Mouse (Mus musculus) hindbrain, embryonic 11.5 days (tissue): Measurements from ENCODE around the gene Gm21974. TPM values are rescaled to one million over a fixed set of nuclear protein-coding genes. Genes with fewer than 3 reads are reported as not detected.
"Not testable (repeated sequence)": the region's sequence is repeated elsewhere in the genome, so short reads cannot be mapped to it uniquely, and the experiment has no call there.

Experiments used
- ATAC-seq: fragments of 200-750 bp; cut with Nextera tagmentation; 2 replicates; pipeline ENCODE4 v1.8.0; 2017; ENCODE audit warnings: mild to moderate bottlenecking, moderate TSS enrichment, moderate library complexity; ENCODE audit not compliant: low FRiP score
- DNase-seq: peaks from one replicate; pipeline ENCODE4 v3.0.0-alpha.2; 2015; ENCODE audit warnings: low spot score
- H3K27ac ChIP-seq: fragments of 300-500 bp; sonication (generic); 2 replicates; pipeline ENCODE4 v1.5.1; 2014; ENCODE audit warnings: mild to moderate bottlenecking, low read depth, low read length
- H3K27me3 ChIP-seq: fragments of 300-500 bp; sonication (generic); 2 replicates; pipeline ENCODE4 v1.6.1; 2014; ENCODE audit warnings: mild to moderate bottlenecking, low read length, moderate library complexity, mixed read lengths; ENCODE audit not compliant: control insufficient read depth, insufficient read depth
- H3K36me3 ChIP-seq: fragments of 300-500 bp; sonication (generic); 2 replicates; pipeline ENCODE4 v1.6.1; 2014; ENCODE audit warnings: mild to moderate bottlenecking, low read length, moderate library complexity, mixed read lengths; ENCODE audit not compliant: control insufficient read depth, insufficient read depth
- H3K4me1 ChIP-seq: fragments of 300-500 bp; sonication (generic); replicated peaks from 2 replicates; pipeline ENCODE4 v1.6.1; 2014; ENCODE audit warnings: low read length, mixed read lengths; ENCODE audit not compliant: control insufficient read depth, insufficient read depth
- H3K4me2 ChIP-seq: fragments of 300-500 bp; sonication (generic); replicated peaks from 2 replicates; pipeline ENCODE4 v1.6.1; 2014; ENCODE audit warnings: mild to moderate bottlenecking, low read depth, low read length
- H3K4me3 ChIP-seq: fragments of 300-500 bp; sonication (generic); 2 replicates; pipeline ENCODE4 v1.5.1; 2014; ENCODE audit warnings: low read depth, low read length
- H3K9ac ChIP-seq: fragments of 300-500 bp; sonication (generic); 2 replicates; pipeline ENCODE4 v1.6.1; 2014; ENCODE audit warnings: low read depth, low read length
- H3K9me3 ChIP-seq: fragments of 300-500 bp; sonication (generic); 2 replicates; pipeline ENCODE4 v1.6.1; 2016; ENCODE audit warnings: low read length; ENCODE audit not compliant: control insufficient read depth
- WGBS: fragments of 180-500 bp; shearing (Covaris S2); extraction: QIAGEN DNeasy Blood & Tissue Kit; methylation state at CpG from one replicate; pipeline ENCODE4 v1.1.7; 2014; 5-methylcytosine and 5-hydroxymethylcytosine counted together
- polyA plus RNA-seq: library from polyadenylated mRNA; unstranded; fragments of >200 nt; fragmentation: Nextera tagmentation; extraction: Ambion mirVana; gene quantifications from 2 replicates; pipeline ENCODE4 v1.2.1, GENCODE M21; 2014

The Gm21974 gene
- not detected in 2 replicates for polyA plus RNA-seq

DNA sequence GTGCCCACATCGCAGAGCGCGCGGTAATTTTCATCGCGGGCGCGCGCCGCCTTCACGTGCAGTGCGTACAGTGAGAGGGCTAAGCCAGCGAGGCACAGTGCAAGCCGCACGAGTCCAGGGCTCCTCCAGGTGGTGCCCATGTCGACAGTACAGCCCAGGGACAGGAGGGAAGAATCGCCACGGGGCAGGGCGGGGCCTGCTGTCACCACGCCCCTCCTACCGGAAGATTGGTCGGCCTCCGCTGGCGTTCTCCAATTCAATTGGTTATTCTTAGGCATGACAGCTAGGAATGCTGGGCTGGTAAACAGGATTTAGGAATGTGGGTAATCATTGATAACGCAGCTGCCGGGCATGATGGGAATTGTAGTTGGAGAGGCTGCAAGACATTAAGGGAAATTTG is at the start of gene Gm21974, which contains the start of gene Vkorc1:
Gene Gm21974 (minus strand): TSS at position 13 of the 400 bp plus-strand sequence.
Gene Vkorc1 (minus strand): TSS at position 176 of the 400 bp plus-strand sequence.
- Histone ChIP-seq H3K9ac (peak within 1 kb of the TSS; percentile 52), H3K36me3 (no peaks in the 10 kb centered on the region), H3K27me3 (no peaks in the 10 kb centered on the region), H3K27ac (peak within 1 kb of the TSS; percentile 56), H3K4me2 (peak within 1 kb of the TSS; percentile 59), H3K4me3 (peak within 1 kb of the TSS; percentile 51), H3K4me1 (no peaks in the 10 kb centered on the region; the same call in 1 of the 2 replicates), H3K9me3 (no peaks in the 10 kb centered on the region)
- peak; percentile 94 for DNase-seq
- WGBS: 1% methylated on average over 26 of the region's 26 CpGs
- ATAC-seq: peak; percentile 98

DNA sequence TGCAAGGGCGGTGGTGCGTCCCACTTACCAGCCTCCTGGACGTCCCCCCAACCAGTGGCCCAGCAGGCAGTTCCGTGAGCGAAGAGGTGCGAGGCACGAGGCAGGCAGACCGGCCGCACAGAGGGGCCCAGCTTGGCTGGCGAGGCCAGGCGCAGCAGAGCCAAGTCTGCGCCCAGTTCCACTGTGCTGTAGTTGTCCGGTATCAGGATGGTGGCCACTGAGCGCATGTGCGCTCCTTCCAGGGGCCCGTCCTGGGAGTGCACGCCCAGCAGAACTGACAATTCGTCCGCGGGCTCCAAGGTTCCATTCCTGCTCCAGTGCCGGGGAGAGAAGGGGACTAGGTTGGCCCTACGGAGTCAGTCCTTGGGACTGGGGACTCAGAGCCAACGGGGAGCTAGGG is 49.4 kb upstream of the Gm21974 start:
- no peak overlapping the region for H3K27ac ChIP-seq
- DNase-seq (no peak), ATAC-seq (no peak)
- H3K36me3 ChIP-seq: no peaks in the 10 kb centered on the region
- no peak overlapping the region for H3K4me2 ChIP-seq
- 12% methylated on average over 23 of the region's 23 CpGs for WGBS
- H3K9ac ChIP-seq: no peak overlapping the region
- peaks cover 10% of the 10 kb centered on the region for H3K27me3 ChIP-seq
- no peak overlapping the region for H3K4me3 ChIP-seq
- H3K4me1 ChIP-seq: 0 out of 2 replicates have a peak, but pooled peaks cover 2% of the 10 kb centered on the region
- no peaks in the 10 kb centered on the region for H3K9me3 ChIP-seq

DNA sequence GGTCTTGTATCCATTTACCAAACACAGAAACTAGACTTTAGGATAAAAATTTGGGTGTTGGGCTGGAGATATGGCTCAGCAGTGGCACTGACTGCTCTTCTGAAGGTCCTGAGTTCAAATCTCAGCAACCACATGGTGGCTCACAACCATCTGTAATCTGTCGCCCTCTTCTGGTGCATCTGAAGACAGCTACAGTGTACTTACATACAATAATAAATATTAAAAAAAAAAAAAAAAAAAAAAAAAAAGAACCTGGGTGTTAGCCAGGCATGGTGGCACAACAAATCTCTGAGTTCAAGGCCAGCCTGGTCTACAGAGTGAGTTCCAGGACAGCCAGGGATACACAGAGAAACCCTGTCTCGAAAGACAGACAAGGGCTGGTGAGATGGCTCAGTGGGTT is 46.8 kb upstream of the Gm21974 start:
- H3K4me2 ChIP-seq, H3K9me3 ChIP-seq, H3K4me1 ChIP-seq, H3K27ac ChIP-seq, ATAC-seq, H3K36me3 ChIP-seq, H3K9ac ChIP-seq, H3K4me3 ChIP-seq, DNase-seq: not testable (repeated sequence)
- H3K27me3 ChIP-seq: peaks cover 10% of the 10 kb centered on the region
- 53% methylated on average over 2 of the region's 2 CpGs for WGBS

DNA sequence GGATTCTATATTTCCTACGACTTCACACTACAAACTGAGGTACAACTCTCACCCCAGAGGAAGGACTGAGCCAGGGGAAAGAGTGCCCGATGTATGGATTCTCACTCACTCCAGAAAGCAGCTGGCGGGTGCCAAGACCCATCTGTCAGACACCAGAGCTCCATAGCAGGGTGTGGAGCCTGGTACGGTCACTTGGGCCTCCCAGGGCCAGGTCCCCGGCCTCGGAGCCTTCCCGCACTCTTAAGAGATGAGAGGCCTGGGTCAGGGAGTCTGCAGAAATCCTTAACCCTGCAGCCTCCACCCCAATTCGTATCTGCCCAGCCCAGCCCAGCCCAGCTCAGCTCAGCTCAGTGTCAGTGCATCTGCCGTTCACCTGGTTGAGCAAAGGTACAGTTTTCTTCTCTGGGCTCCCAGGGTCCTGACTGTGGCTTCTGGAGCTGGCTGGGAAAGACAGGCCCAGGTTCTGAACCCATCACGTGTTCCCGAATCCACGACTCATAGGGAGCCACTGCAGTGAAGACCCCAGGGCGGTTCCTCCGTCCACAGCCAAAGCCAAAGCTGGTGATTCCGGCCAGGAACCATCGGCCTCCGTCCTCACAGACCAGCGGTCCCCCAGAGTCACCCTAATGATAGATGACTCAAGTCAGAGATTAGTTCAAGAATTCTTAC is 41.1 kb upstream of the Gm21974 start:
- H3K9me3 ChIP-seq: no peaks in the 10 kb centered on the region
- peaks cover 6% of the 10 kb centered on the region; the same call in 1 of the 2 replicates for H3K4me1 ChIP-seq
- DNase-seq: no peak
- H3K36me3 ChIP-seq: no peaks in the 10 kb centered on the region
- 60% methylated on average over 18 of the region's 18 CpGs for WGBS
- peak overlapping the region; percentile 67 for H3K4me3 ChIP-seq
- H3K27ac ChIP-seq: no peak overlapping the region
- H3K27me3 ChIP-seq: no peaks in the 10 kb centered on the region
- H3K9ac ChIP-seq: peak overlapping the region; percentile 84
- peak; percentile 10; the same call in 1 of the 2 replicates for ATAC-seq
- H3K4me2 ChIP-seq: peak overlapping the region; percentile 96

DNA sequence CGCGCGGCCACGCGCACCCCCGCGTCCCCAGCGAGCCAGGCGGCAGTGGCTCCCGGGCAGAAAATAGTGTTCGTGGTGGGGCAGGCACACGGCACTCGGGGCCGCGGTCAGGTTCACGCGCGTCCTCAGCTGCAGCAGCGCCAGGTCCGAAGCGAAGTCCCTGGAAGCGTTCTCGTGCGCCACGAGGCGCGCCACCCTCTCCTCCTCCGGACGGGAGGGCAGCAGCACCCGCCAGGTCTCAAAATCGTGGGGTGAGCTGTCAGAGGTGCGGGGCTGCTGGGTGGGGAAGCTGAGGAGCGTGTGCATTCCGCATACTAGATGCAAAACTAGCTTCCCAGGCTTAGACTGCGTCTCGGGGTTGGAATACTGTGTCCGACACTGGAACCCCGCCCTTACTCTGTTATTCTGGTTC is 40.5 kb upstream of the Gm21974 start:
- no peaks in the 10 kb centered on the region for H3K9me3 ChIP-seq
- peaks cover 4% of the 10 kb centered on the region; the same call in 1 of the 2 replicates for H3K4me1 ChIP-seq
- H3K27ac ChIP-seq: peak overlapping the region; percentile 47; the same call in 1 of the 2 replicates
- peak overlapping the region; percentile 67 for H3K4me3 ChIP-seq
- H3K4me2 ChIP-seq: peak overlapping the region; percentile 96
- H3K9ac ChIP-seq: peak overlapping the region; percentile 84
- no peaks in the 10 kb centered on the region for H3K36me3 ChIP-seq
- WGBS: under 1% methylated on average over 38 of the region's 38 CpGs
- ATAC-seq: peak; percentile 66
- H3K27me3 ChIP-seq: no peaks in the 10 kb centered on the region
- DNase-seq: no peak

DNA sequence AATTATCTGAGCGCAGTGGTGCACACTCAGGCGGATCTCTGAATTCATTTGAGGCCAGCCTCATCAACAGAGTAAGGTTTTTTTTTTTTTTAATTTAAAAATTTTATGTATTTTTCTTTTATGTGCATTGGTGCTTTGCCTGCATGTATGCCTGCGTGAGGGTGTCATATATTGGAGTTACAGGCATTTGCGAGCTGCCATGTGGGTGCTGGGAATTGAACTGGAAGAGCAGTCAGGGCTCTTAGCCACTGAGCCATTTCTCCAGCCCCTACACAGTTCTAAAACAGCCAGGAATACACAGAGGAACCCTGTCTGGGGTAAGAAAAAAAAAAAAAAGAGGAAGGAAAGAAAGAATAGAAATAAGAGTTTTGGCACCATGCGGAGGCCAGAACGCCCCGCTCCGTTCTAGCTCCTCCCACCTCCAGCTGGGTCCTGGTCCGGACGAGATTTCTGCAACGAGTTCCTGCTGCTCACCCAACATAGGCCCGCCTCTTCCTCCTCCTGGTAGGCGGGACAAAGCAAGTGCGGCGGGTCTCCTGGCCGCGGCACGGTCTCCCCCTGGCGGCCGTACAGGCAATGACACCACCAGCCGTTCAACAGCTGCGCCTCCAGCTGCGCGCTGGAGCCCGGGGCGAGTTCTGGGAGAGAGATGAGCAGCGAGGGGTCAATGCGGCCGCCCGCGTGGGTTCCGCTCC is 39.9 kb upstream of the Gm21974 start:
- Histone ChIP-seq H3K4me2 (peak overlapping the region; percentile 96), H3K27me3 (peaks cover 1% of the 10 kb centered on the region; the same call in 1 of the 2 replicates), H3K36me3 (no peaks in the 10 kb centered on the region), H3K4me1 (peaks cover 4% of the 10 kb centered on the region; the same call in 1 of the 2 replicates), H3K9ac (peak overlapping the region; percentile 84), H3K9me3 (no peaks in the 10 kb centered on the region), H3K27ac (0 out of 2 replicates have a peak overlapping the region, but pooled peaks have one; percentile 47), H3K4me3 (peak overlapping the region; percentile 67)
- DNase-seq: peak; percentile 96
- WGBS: 7% methylated on average over 32 of the region's 32 CpGs
- ATAC-seq: peak; percentile 93

DNA sequence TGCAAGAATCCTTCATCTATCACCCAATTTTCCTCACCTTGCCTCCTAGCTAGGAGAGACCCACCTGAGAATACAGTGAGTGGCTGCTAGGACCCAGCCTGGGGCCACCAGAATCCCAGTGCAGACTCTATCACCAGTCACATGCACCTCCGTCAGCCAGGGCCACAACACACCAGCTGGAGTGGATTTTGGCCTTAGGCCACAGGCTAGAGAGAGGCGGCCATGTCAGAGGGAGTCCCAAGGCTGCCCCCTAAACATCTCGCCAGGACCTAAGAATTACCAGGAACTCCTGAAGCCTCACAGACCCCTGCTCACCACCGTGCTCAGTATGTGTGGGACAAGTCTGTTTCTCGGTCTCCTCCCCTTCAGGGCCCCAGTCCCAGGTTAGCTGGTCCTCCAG is 38.8 kb upstream of the Gm21974 start:
- Histone ChIP-seq H3K4me3 (no peak overlapping the region), H3K9ac (no peak overlapping the region), H3K27ac (no peak overlapping the region), H3K4me1 (peaks cover 4% of the 10 kb centered on the region; the same call in 1 of the 2 replicates), H3K4me2 (no peak overlapping the region), H3K9me3 (no peaks in the 10 kb centered on the region), H3K36me3 (no peaks in the 10 kb centered on the region), H3K27me3 (peaks cover 6% of the 10 kb centered on the region; the same call in 1 of the 2 replicates)
- ATAC-seq (no peak), DNase-seq (no peak)
- WGBS: 91% methylated on average over 5 of the region's 5 CpGs

DNA sequence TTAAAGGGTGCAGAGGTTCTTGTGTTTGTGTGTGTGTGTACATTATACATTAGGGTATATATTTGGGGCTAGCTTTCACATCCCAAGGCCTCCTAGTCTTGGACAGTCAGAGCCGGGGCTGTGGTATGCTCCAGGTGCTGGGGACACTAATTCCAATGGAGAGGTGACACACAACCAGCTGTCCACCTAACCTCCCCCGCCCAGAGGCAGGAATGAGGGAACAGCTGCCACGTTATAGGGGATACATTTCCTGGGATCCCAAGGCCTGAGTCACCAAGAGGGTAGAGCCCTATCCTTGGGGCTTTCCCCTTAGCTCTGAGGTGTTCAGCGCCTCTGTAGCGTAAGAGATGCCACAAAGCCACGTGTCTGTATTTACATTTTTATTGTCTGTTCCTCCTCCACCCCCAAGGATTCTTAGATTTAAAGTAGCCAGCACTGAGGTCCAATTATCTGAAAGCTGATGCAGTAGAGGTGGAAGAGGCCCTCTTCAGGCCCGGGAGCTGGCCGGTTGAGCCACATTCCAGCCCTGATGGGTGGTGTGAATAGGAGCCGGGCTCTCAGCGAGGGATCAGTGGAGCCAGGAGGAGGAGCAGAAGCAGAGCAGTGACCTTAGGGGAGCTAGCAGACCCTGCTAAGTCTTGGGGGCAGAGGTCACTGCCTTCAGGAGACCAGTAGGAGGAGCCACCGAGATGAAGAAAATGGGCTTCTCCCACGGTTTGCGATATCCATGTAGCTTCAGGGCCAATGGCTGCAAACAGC is 37.2 kb upstream of the Gm21974 start:
- Histone ChIP-seq H3K4me1 (peaks cover 4% of the 10 kb centered on the region; the same call in 1 of the 2 replicates), H3K27ac (no peak overlapping the region), H3K9me3 (no peaks in the 10 kb centered on the region), H3K9ac (no peak overlapping the region), H3K27me3 (peaks cover 12% of the 10 kb centered on the region), H3K4me3 (no peak overlapping the region), H3K36me3 (no peaks in the 10 kb centered on the region), H3K4me2 (no peak overlapping the region)
- DNase-seq: peak; percentile 16
- no peak for ATAC-seq
- WGBS: 17% methylated on average over 13 of the region's 13 CpGs
